Mouse (Mus musculus): ENCODE results near the gene Nlrc5.

DNA sequence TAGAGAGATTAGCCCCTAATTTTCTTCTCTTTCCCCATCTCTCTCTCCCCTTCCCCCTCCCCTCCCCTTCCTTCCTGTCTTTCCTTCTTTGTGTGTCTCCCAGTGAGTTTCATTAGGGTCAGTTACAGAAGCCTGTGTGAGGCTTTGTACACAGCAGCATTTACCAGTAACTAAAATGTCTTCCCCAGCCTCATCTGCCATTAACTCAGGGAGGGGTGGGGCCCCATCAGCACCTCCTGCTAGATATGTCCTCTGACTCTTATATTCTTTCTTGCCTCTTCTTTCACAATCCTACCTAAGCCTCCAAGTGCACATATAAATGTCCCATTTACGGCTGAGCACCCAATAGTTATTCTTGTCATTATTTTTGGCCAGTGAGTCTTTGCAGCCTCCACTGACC lies 6.2 kb downstream of the Nlrc5 start:
- TF ChIP-seq CTCF (IDR thresholded peaks at IDR 0.05; ENCODE audit: control insufficient read depth, insufficient read depth, insufficient read length), result no peak
- TF ChIP-seq MYOG (IDR thresholded peaks at IDR 0.05; ENCODE audit: control insufficient read depth, extremely low read depth, insufficient read length), result no peak
- no peak for TF ChIP-seq USF1 (IDR thresholded peaks at IDR 0.05; ENCODE audit: low read depth)
- TF ChIP-seq MAX (IDR thresholded peaks at IDR 0.05), result no peak
